Mouse (Mus musculus) adipocyte (in vitro differentiated cells): ENCODE measurements at regions not wholly inside any gene's neighbourhood (a gene's known extent, or its start where the extent isn't known, plus 50 kb on each side); places are given as distances from the start of the nearest gene placed in this dataset.
A peak's percentile ranks its signal among the peaks of the same experiment; 100 is the strongest.

ENCODE experiments used
- DNase-seq: peaks from one replicate; pipeline ENCODE4 v3.0.0-alpha.2; 2016; ENCODE audit warnings: low spot score

DNA sequence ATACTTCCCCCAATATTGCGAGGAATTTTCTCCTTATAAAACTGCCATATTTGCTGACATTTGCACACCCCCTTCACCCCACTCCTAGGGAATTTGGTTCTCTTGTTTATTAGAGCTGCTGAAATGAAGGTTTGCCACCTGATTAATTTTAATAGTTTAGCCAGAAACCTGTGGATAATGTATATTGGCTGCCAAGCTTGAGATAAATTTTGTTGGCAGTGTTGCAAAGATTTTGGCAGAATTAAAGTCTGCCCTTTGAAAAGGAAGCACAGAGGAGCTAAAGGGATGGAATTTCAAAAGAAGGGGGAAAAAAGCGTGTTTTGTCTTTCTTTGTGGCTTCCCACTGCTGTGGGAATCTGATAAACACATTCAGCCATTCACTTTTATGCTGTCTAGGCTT, 354.6 kb upstream of the Car10 start:
- no peak for DNase-seq

GRCm38 (mm10) chr11:92758383-92758964, 339.4 kb upstream of the Car10 start:
- no peak for DNase-seq

DNA sequence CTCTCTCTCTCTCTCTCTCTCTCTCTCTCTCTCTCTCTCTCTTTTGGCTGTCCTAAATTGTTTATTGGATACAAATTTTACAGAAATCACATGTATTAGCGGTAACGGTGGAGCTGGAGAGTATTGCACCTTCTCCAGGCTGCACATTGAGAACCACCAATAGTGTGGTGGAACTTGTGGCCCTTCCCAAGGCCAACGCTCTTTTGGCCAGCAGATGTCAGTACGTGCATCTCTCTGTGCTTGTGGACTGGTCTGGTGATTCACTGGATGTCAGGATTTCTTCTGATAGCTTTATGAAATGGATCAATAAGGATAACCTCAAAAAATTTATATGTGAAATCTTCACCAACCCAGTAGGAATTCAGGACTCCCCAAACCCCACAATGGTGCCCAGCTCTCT, 327.9 kb upstream of the Car10 start:
- DNase-seq = no peak

- DNase-seq = no peak
Measured at GRCm38 (mm10) chr11:92772916-92773569, 324.8 kb upstream of the Car10 start.

GRCm38 (mm10) chr11:92773570-92773929, 324.3 kb upstream of the Car10 start:
- no peak for DNase-seq

DNA sequence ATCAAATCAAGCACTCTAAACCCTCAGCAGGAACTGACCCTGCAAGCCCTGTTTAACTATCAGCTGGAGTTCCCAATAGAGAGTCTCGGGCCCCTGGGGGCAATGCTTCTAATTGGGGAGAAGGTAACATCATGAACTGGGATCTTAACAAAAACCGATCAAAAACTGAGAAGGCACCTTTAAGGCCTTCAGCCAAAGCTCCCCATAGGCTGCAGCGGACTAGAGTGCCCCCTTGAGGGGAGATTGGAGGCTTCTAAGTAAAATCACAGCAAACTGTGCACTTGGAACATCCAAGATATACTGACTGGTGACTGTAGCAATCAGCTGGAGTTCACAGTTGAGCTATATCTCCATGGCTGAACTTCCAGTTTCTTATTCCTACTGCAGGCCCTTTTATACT, 323.0 kb upstream of the Car10 start:
- peak; percentile 3 for DNase-seq

GRCm38 (mm10) chr11:92799267-92799666, 298.6 kb upstream of the Car10 start:
- DNase-seq = no peak
